Mouse (Mus musculus) heart, postnatal 4 days (tissue): Measurements from ENCODE around the gene Mapkapk3. TPM values are rescaled to one million over a fixed set of nuclear protein-coding genes. Genes with fewer than 3 reads are reported as not detected.

ENCODE experiments used
- DNase-seq: peaks from one replicate; pipeline ENCODE4 v3.0.0; 2021
- total RNA-seq, 2 experiments: library from RNA; stranded (reverse); gene quantifications; 2 replicates each; pipeline ENCODE4 v1.2.3; 2021

The Mapkapk3 gene
- 10 to 100 TPM; 18.3 to 18.9 TPM for total RNA-seq

DNA sequence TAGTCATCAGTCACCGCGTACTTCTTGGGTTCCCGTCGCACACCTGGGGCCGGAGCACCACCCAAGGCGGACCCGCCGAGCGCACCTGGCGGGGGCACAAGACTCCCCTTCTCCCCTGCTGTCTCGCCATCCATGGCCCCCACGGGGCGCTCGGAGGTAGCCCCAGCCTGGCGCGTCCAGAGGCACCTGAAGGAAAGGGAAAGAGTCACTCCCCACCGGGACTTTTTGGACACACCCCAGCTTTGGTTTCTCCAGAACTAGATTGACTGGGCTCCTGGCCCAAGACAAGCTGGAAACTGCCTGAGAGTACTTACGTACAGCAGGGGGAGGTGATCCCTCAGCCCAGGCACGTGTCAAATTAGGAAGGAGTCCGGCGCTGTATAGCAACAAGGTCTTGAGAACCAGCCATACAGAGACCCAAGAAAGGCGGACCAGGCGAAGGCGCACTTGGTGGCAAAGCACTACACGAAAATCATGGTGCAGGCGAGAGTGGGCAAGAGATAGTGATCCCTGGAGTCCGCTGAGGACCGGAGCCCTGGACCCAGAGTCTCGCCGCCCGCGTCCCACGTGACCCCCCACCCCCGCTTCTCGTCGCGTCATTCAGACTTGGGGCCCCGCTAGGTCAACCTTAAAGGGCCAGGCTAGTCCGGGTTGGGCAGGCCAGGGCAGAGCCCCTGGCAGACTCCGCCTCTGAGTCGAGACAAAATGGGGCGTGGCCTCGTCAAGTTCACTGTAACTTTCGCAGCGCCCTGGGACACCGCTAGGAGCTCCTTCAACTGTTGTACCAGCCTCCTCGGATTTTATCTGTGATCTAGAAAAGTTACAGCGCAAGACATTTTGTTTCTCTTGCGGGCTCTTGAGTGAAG, at the start of gene Mapkapk3:
TSS of gene Mapkapk3 (minus strand) at position 667 of the 866 bp plus-strand sequence.
- DNase-seq: peak; percentile 92

- peak; percentile 83 for DNase-seq
Measured at GRCm38 (mm10) chr9:107338172-107338883, 48.7 kb upstream of the Mapkapk3 start, which contains the start of gene Hemk1. TSS of gene Hemk1 (minus strand) at chr9:107338350.

DNA sequence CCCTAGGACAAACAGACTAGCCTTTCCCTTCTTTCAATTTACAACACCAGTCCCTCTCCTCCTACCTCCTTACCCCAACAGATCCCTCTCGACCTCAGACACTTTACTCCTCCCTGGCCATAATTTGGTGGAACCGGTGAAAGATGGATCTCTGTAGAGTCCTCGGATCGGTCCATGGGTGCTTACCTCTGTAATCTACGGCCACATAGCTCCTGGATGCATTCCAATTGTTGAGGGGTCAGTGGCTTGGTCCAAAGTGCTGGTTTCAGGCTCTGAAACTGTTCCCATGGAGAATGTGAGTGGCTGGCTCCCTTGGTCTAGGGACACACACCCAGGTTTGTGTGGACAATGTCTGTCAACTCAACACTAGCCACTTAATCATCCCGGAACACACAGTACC, 46.7 kb upstream of the Mapkapk3 start:
- no peak for DNase-seq

DNA sequence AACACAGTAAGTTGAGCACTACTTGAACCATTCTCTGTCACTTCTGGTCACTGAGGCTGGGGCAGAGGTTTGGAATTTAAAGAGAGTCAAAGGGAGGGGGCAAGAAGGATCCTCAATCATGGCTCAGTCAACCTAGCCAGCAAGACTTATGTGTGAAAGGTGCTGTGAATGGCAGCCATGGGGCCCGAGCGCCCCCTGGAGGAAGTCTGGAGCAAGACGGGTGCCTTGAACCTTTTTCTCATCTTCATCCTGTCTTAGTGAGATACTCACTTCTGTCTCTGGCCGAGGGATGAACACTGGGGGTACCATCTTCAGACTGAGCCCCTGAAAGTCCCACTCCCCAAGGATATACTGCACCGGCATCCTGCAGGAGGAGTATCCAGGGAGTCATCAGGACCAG, 46.2 kb upstream of the Mapkapk3 start:
- peak; percentile 83 for DNase-seq

- DNase-seq: no peak
Measured at GRCm38 (mm10) chr9:107335046-107335445, 45.4 kb upstream of the Mapkapk3 start.

DNA sequence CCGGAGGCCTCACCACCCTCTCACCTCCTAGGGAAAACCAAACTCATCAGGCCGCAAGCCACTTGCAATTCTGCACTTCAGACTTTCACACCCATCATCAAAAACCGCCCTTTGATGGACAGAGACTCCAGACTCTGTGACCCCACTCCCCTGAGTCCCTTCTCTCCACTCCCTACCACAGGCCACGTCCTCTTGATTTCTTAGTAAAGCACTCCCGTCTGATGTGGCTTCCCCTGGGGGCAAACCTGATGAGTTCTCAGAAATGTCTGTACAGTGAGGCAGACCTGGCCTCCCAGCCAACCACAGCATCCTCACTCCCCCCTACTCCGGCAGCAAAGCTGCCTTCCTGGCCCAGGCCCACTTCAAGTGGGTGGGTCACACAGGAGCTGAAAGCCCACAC, 44.7 kb upstream of the Mapkapk3 start:
- DNase-seq: no peak

GRCm38 (mm10) chr9:107333686-107334085, 44.0 kb upstream of the Mapkapk3 start:
- no peak for DNase-seq

DNA sequence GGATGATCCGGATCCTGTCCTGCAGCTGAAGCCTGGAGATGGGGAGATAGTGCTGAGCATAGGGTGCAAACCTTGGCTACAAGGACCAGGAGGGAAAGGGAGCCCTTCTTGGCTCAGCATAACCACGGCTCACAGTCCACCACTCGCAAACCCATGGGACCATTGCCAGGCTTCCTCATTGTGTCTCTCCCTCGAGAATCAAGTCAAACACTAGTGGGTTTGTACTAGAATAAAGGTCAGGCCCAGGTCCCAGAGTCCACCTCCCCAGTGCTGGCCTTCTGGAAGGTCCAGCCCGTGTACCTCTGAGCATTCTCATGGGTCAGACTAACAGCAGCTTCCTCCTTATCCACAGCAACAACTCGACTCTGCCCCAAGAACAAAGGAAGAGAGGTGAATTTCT, 41.1 kb upstream of the Mapkapk3 start:
- no peak for DNase-seq

GRCm38 (mm10) chr9:107327879-107328620, 38.4 kb upstream of the Mapkapk3 start:
- no peak for DNase-seq

DNA sequence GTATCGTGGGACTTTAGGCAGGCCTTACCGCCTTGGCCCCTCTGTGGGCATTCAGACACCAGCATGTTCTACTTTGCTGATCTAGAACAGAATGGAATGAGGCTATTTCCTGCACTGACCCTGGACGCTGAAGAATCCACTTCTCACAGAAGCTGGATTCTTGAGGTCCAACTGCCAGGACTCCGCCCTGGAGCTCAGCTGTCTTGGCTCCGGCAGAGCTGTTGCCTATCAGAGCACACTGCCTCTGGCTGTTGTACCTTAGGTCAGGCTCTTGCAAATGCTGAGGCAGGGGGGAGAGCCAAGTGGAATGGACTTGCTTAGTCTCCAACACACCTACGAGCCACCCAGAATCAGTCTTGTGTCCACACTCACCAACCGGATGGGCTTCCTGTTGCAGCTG, 36.2 kb upstream of the Mapkapk3 start:
- peak; percentile 59 for DNase-seq

- no peak for DNase-seq
Measured at GRCm38 (mm10) chr9:107324799-107325561, 35.3 kb upstream of the Mapkapk3 start.

GRCm38 (mm10) chr9:107323558-107323957, 33.9 kb upstream of the Mapkapk3 start:
- DNase-seq: peak; percentile 92

DNA sequence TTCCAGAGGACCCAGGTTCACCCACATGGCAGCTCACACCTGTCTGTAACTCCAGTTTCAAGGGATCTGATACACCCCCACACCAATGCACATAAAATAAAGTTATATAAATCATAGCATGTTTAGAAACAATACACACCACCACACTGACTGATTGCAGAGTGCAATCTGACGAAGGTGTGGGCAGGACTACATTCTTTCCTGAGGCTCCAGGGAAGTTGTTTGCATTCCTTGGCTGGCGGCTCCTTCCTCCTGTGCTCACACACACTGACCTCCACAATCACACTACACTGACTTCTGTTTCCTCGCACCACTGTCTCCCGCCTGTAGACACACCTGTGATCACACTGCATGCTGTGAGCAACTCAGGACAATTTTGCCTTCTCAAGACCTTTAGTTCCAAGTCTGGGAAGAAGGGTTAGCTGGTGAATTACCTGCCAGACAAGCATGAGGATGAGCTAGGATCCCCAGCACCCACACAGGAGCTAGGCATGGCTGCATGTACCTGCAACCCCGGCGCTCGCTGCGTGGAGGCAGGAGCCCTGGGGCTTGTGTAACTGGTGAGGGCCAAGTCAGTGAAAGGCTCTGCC, 32.9 kb upstream of the Mapkapk3 start:
- DNase-seq: no peak

- peak; percentile 26 for DNase-seq
Measured at GRCm38 (mm10) chr9:107315791-107316190, 26.1 kb upstream of the Mapkapk3 start.

GRCm38 (mm10) chr9:107313926-107314325, 24.2 kb upstream of the Mapkapk3 start:
- DNase-seq: no peak

- DNase-seq: no peak
Measured at GRCm38 (mm10) chr9:107312811-107313584, 23.3 kb upstream of the Mapkapk3 start.

DNA sequence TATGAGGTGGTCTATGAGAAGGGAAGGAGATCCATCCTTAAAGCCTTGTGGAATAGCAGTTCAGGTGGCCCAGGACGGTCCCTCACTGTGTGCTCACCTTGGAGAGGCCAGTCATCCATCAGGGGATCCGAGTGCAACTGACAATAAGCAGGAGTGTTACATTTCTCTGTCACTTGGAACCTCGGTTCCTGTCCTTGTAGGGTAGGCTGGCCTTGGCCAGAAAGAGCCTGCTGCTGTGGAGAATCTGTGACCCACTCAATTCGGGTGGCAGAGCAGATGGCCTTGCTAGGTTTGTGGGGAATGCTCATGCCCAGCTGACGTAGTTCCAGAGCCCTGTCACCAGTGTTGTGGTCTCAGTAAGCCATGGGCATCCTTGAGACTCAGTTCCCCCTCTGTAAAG, 19.9 kb upstream of the Mapkapk3 start:
- DNase-seq: no peak

DNA sequence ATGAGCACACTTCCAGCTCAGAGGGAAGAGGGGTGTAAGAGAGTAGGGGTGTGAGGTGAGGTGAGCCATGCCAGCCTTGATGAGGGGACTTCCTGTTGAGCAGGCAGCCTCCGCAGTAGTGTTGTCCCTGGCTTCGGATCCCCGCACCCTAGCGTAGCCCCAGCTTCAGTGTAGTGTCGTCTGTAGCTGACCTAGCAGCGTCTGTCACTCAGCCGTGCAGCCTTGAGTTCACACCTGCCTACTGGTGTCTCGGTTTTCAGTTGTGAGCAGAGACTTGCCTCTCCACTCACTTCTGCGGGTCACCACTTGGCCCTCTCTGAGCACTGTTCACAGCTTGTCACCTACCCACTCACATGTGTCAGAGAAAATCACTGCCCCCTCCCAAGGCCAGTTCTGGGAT, 19.5 kb upstream of the Mapkapk3 start:
- no peak for DNase-seq

GRCm38 (mm10) chr9:107308346-107309000, 18.8 kb upstream of the Mapkapk3 start:
- DNase-seq: no peak

GRCm38 (mm10) chr9:107307886-107308285, 18.2 kb upstream of the Mapkapk3 start:
- DNase-seq: peak; percentile 92
